Mouse (Mus musculus): ENCODE data around the gene Zfp719.
A peak's percentile ranks its signal among the peaks of the same experiment; 100 is the strongest.

Zfp719 gene

DNA sequence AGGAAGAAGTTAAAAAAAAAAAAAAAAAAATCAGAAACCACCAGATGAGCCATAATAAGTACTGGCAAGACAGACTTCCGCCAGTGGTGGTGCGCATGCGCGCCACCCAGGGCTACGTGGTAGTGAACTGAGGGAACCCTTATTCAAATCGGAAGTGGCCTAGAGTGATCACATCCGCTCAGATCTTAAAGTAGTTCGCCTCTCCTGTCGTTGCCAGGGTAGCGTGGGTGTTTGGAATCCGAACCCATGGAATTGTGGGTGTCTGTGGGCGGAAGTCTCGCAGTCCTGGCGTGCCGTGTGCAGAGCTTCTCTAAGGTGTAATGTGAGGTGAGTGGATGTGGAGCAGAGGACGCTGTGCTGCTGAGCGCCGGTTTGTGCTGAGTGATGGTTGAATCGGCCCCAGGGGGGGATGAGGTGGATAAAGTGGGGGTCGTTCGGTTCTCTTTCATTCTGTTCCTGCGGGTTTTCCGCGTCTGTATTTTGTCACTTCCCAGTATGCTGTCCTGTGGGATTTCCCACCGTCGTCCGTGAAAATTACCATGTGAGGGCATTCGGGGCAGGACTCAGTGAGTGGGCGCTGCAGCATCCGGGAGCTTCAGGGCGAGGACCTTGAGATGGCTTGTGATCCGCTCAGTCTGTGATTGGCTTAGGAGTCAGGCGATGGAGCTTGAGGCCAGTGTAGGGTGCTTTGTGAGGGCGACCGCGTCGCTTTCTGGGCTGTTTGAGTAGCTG lies at the start of gene Zfp719:
TSS of gene Zfp719 (plus strand) at position 171 of the 732 bp plus-strand sequence.
- peak; percentile 79 for DNase-seq (ENCODE audit: low spot score)

DNA sequence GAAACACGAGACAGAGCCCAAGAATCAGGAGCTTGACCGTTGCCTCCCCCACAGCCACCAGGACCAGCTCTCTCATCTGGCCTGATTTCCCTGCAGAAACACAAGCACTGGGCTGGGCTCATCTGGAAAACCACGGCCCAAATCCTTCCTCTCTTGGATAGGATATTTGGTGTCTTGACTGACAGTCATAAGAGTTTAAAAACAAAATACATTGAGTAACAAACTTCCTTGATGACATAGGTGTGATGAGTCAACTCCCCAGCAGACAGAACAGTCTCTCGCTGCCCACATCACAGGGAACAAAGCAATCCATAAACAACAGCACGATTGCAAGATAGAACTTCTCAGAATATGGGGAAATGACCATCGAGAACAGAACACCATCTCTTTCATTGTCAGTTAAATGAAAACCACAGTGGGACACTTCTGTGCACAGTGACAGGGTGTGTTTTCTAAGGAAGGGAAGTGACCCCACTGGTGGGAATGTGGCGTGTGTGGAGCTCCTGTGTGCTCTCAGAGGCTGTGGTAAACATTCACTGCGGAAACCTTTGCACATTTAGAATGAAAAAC lies 49.1 kb upstream of the Zfp719 start:
- no peak for DNase-seq (ENCODE audit: low spot score)

DNA sequence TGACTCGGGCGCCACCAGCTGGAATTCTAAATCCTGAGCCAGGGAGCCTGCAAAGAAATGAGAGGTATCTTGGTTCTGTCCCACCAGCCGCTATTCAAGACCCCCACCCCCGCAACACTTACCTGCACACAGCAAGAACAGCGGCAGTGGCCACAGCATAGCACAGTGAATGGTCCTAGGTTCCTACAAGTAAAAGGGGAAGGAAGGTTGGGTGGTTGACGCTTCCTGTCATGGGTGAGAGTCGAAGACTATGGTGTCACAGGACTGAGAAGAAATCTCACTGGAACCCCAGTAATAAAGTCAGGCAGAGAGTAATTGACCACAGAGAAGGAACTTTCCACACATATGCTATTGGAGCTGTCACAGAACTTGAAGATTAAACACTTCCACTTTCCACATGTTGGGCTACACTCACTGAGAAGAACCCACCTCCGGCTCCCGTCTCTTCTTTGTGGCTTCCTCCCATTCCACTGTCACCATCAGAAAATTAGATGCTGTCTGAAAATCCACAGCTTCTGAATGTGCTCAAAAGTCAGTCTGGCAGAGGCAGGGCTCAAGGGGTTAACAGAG lies 46.4 kb upstream of the Zfp719 start:
- no peak for DNase-seq (ENCODE audit: low spot score)

DNA sequence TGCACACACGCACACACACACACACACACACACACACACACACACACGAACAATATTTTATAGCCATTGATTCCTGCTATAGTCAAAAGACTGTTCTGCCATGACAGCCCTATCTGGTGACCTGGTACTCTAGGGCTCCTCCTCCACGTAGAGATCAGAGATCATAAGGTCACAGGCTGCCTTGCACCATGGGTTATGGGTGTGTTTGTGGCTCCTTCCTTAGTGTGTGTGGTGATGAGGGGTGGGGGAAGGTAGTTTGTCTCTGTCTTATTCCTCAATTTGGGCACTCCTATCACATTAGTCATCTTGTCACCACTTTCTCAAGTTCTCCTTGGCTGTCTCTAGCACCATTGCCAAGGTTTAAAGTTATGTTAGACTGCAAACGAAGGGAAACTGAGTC lies 40.9 kb upstream of the Zfp719 start:
- no peak for DNase-seq (ENCODE audit: low spot score)

DNA sequence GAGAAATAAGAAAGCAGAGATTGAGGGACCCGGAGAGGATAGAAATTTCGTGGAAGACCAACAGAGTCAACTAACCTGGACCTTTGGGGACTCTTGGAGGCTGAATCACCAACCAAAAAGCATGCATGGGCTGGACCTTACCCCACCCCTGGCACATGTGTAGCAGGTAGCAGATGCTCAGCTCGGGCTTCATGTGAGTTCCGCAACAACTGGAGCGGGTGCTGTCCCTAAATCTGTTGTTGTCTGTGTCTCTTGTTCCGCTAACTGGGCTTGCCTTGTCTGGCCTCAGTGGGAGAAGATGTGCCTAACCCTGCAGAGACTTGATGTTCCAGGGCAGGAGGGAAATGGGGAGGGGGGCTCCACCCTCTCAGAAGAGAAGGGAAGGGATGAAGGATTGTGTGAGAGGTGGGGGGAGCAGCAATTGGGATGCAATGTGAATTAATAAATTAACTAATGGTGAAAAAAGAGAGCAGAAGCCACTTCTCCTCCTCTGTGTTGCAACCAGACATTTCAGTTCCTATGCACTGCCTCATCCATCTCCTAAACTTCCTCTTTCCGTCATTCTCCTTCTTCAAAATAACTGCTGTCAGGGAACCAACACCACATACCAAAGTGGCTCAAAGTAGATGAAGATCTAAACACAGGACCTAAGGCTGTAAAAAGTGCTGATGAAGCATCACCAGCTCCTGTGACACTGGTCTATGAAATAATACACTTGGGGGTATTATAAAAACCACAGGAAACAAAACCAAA lies 35.0 kb upstream of the Zfp719 start, which contains the start of gene Cd33:
TSS of gene Cd33 (minus strand) at position 204 of the 753 bp plus-strand sequence.
- DNase-seq (ENCODE audit: low spot score) = no peak

DNA sequence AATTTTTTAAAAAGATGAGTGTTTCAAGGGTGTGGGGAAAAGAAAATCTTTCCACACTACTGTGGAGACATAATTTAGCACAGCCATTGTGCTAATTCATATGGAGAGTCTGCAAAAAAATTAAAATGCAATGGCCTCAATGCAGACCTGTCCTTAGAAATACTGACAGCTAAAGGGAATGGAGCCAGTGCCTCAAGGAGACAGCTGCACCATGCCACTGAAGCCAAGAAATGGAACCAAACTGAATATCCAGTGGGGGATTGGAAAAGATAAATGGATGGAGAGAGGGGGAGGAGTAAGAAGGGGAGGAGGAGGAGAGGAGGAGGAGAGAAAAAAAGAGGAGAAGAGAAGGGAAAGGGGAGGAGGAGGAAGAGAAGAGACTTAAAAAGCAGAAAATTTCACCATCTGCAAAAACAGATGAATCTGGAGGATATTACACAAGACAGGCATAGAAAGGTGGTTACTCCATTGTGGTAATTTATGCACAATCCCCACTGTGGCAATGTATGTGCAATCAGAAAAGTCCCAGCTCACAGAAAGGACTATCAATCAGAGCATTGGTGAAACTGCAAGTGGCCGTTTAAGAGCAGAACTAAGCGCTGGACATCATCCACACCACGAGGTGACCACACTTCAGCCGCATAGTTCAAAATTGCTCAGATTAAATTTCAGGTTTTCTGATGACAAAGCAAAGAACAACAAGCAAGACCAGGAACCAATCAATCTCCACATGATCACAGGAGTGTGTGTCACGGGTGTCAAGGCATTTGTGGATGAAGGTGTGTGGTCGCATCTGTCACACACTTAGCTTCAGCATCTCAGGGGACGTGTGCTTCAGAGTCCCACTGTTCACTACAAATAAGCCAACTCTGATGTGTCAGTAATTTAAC lies 33.5 kb upstream of the Zfp719 start:
- no peak for DNase-seq (ENCODE audit: low spot score)

DNA sequence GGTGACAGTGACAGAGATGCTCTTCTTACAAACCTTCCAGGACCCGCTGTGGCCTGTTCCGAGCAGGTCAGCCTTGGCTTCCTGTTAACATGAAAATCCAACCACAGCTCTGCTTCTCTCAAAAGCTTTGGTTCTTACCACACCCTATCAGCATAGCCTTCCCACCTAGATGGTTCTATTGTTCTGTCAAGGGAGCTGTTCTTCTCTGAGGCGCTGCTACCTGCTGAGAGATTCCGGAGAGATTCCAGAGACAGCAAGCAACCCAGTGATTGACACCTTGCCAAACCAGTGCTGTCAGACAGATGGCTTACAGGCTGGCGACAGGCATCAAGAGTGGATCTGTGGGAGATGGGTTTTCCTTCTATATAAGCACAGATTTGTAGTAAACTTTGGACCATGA lies 31.7 kb upstream of the Zfp719 start:
- no peak for DNase-seq (ENCODE audit: low spot score)

DNA sequence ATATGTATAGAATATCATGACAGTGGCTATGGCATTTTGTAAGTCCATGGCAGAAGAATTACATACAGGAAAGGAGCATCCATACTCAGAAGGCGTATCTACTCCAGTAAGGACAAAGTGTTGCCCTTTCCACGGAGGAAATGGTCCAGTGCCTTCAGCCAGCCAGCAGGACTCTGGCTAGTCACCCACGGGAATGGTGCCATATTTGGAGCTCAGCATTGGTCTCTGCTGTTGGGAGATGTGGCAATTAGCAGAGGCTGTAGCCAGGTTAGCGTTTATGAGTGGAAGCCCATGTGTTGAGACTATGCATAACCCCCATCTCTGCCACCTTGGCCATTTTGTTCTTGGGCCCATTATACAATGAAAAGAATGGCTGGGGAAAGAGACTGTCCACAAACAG lies 31.2 kb upstream of the Zfp719 start:
- DNase-seq (ENCODE audit: low spot score) = no peak

DNA sequence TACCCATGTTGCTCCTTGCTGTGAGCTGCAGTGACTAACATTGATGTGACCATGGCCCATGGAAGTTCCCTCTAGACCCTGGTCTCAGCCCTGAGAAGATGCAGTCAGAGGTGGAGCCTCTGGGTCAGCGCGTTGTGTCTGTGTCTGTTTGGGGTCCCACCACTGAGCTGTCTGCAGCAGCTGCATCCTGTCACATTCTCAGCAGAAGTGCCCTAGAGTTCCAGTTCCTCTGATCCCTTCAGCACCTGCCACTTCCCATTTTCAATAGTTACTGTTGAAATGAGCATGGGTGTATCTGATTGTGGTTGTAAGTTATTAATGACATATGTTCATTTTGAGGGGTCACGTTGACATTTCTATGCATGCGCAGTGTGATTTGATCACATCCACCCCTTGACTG lies 26.3 kb upstream of the Zfp719 start:
- DNase-seq (ENCODE audit: low spot score) = no peak

DNA sequence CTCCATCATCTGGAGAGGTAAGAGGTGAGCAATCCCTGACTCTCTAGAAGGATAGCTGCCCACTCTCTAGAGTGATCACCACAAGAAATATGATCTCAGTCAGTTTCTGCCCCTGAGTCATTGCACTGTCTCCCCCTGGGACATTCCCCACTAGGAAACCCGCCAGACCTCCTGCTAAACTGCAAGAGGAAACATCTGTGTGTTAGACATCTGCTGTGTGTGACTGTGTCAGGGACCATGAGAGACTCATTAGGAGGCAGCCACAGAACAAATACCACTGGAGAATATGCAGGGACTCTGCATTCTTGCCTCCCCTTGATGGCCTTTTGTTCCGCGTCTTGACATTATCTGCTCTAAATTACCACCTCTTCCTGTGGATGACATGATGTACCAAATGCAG lies 24.9 kb upstream of the Zfp719 start:
- DNase-seq (ENCODE audit: low spot score) = no peak

DNA sequence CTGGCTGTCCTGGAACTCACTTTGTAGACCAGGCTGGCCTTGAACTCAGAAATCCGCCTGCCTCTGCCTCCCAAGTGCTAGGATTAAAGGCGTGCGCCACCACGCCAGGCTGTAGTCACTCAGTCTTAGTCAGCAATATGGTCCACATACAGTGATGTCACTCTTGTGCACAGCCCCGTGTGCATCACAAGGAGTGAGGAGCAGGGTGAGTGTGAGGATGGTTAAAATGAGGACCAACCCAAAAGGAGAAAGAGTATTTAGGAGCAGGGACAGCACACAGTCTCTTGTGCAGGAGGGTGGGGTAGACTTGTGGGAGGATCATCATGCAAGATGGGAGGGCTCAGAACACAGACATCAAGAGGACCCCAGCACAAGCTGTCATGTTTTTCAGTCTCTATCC lies 24.1 kb upstream of the Zfp719 start:
- no peak for DNase-seq (ENCODE audit: low spot score)

DNA sequence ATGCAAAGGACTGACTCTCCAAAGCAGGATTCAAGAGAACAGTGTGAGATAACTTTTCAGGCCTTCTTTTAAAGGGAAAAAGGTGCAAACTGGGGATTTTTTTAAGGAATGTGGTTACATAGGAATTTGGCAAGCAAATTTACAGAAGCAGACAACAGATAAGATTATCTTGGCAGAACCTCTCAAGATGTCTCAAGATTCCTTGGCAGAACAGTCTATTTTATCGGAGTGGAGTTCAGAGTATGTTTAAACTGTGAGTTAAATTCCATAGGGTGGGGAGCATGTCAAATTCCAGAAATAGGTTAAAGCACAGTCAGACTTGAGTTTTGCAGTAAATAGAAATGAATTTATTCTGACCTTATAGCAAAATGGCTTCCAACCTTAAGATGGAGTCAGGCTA lies 22.5 kb upstream of the Zfp719 start:
- no peak for DNase-seq (ENCODE audit: low spot score)

DNA sequence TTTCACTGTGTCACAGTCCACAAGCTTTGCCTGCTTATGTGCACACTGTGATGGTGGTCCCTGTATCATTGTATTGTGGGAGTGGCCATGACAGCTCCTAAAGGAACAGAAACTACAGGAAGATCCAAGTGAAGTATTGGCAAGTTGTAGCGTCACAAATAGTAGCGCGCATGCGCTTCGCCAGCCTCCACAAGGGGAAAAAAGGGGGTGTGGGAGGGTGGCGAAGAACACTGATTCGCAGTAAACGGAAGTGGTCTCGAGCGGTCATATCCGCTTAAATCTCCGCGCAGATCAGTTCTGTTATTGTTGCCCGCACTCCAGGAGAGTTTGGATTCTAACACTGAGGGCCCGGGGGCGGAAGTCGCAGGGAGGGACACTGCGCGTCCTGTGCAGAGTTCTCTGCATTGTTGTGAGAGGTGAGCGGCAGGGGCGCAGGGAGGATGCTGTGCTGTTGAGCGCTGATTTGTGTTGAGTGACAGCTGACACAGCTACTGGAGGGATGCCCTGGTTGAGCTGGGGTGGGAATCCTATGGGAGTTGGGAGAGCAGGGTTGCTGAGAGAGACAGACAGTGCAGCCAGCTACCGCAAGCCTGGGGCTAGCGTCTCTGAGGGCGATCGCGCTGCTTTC lies 17.3 kb upstream of the Zfp719 start, which contains the start of gene Zfp658:
TSS of gene Zfp658 (plus strand) at position 251 of the 628 bp plus-strand sequence.
- peak; percentile 73 for DNase-seq (ENCODE audit: low spot score)

DNA sequence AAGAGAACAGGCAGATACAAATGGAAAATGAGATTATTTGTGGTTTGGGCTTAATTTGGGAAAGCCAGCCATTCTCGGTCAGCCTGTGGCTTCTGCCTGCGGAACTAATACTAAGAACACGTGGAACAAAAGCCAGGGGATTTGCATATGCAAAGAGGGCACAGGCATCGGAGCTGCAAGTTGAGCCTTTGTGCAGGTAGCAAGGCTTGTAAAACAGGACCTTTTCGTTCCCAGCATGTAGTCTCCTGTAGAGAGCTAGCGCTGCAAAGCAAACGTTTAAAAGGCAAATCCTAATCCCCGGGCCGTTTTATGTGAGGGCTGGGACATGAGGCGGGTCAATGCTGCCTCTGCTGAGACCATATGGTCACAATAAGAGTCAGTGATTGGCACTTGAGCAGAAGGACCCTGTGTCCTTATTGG lies 16.7 kb upstream of the Zfp719 start:
- no peak for DNase-seq (ENCODE audit: low spot score)

DNA sequence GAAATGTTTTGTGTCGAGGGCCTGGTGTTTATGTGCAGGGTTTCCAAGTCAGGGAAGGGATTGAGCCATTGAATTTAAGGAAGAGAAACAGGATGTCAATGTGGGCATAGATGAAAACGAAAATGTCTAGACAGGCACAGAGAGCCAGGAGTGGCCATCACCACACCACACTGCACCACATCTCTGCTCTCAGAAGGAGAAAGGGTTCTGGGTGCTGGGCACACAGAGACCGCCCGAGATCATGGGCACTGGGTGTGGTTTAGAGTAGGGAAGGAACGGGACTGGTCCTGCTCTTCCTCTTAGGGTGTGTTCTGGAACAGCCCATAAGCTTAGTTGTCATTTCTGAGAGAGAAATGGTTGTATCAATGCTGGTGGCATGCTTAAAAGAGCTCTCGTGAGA lies 16.1 kb upstream of the Zfp719 start:
- no peak for DNase-seq (ENCODE audit: low spot score)

DNA sequence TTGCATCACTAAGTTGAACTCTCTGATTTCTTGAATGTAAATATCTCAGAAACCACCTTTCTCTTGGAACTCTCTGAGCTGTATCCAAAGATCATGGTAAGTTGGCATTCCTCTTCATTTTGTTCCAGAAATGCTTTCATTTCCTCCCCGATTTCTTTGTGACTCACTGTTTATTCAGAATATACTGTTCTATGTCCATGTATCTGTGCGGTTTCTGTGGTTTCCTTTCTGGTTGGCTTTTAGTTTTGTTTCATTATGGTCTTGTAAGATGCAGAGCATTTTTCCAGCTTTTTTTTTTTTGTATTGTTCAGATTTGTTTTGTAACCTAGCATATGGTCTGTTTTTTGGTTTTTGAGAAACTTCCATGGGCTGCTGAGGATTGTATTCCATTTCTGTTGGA lies 8.2 kb upstream of the Zfp719 start:
- no peak for DNase-seq (ENCODE audit: low spot score)

DNA sequence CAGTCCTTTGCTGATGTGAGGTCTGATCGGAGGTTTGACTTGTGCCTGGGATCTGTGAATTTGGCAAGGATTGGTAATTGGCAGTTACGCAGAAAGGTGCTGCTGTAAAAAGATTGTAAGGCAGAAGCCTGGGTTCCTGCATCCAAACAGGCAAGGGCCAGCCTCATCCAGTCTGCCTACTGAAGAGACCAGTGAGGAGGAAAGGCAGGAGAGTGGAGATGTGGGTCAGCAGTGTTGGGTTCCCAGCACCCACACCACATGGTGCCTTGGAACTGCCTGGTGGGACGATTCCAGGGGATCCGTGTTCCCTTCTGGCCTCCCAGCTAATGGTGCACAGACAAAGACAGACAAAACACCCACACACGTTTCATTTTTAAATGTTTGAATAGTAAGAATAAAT lies 1.1 kb downstream of the Zfp719 start:
- DNase-seq (ENCODE audit: low spot score) = no peak

DNA sequence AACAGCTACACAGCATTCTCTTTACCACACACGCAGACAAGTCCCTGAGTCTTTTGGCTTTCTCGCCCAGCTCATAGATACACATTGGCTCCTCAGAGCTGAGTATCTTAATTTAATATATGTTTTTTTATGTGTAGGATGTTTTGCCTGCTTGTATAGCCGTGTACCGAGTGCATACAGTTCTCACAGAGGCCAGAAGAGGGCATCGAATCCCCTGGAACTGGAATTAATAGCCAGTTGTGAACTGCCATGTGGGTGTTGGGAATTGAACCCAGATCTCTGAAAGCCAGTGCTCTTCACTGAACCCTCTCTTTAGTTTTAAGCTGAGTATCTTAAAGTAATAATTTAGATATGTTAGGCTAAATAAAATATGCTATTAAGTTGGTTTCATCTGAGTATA lies 5.4 kb downstream of the Zfp719 start:
- no peak for DNase-seq (ENCODE audit: low spot score)

DNA sequence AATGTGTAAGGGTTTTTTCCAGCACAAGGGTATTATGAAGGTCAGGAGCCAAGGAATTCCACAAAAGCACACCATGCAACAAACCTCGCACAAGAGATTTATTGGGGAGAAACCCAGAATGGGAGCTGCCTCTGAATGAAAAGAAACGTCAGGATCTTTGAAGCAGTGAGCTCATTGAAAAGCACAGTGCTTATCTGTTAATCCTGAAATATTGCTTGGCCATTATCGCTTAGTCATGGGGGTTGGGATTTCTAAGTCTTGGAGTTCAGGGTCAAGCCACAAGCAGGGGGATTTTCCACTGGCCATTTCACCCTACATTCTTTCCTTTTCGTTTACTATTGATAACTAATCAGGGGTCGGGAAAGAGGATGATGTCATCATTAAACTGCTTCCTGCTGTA lies 22.5 kb downstream of the Zfp719 start:
- DNase-seq (ENCODE audit: low spot score) = no peak

DNA sequence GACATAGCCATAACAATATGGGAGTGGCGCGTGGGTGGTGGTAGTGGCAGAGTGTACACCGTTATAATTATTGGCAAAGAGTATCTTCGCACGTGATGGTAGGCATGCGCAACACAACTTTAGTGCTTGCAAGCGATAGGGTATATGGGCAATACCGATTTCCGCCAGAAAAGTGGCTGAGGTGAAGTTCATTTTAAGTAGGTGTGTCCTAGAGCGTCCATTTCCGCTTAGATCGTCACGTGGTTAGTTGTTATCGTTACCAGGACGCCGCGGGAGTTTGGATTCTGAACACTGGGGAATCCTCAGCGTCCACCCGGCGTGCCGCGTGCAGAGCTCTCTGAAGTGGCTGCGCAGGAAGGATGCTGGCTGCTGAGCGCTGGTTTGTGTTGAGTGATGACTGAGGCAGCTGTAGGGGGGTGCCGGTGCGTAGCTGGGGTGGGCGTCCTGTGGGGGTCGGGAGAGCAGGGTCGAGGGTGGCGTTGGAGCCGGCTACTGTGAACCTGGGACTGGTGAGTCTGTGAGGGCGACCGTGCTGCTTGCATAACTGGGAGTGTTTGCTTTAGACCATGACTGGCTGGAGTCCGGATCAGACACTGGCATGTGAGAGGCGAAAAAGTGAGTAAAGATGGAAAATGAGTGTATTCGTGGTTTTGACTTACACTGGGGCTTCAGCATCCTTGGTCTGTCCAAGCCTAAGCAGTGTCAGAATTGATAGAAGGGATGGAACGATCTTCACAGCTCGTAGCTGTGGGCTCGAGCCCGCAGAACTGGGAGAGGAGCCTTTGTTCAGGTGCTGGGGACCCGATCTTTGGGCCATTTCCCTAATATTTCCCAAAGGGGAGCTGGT lies 27.7 kb downstream of the Zfp719 start, which contains the start of gene Zfp819:
TSS of gene Zfp819 (plus strand) at position 274 of the 847 bp plus-strand sequence.
- DNase-seq (ENCODE audit: low spot score) = peak; percentile 11
